Mouse (Mus musculus) central nervous system, embryonic 18 days (tissue): Measurements from ENCODE around the gene Elk3. TPM values are rescaled to one million over a fixed set of nuclear protein-coding genes. Genes with fewer than 3 reads are reported as not detected.

Source experiments
- polyA plus RNA-seq: library from polyadenylated mRNA; depleted of rRNA; stranded (reverse); fragments of >200 nt; gene quantifications from 2 replicates; pipeline ENCODE4 v1.2.3, GENCODE M21; 2012; rRNA removed

Gene Elk3
- polyA plus RNA-seq, result 9.2 and 9.5 TPM in 2 replicates

DNA sequence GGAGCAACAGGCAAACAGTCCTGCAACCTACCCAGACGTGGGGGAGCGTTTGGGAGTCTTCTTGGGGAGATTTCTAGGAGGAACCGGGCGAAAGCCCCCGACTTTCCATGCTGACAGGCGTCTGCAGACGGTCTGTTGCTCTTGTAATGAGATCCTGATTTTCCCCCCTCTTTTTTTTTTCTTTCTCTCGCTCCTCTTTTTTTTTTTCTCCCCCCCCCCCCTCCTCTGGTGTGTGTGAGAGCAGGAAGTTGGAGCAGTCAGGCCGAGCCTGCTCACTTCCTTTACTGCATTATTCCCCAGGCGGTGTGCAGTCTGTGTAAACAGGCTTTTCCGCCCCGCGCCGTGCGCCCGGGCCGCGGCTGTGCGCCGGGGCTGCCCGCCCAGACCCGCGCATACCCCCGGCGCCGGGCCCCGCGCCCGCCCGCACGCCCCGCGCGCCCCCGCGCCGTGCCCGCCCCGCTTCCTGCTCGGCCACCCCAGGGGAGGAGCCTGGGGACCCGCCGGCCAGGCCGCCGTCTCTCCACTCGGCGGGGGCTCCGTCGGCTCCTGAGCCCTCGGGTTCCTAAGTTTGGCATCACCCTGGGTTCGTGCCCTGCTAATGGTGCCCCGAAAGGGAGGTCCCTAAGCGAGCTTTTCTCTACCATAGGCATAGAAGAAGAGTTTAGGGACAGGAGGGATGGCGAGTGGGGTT is at the start of gene Elk3:
Gene Elk3 (minus strand): TSS at position 415 of the 691 bp plus-strand sequence.

Other genes with a start within 250 kb of the Elk3 start
- 2.4 and 2.5 TPM in 2 replicates for gene Cfap54, start 229.5 kb downstream of the Elk3 start, polyA plus RNA-seq
- gene Cdk17, start 150.3 kb downstream of the Elk3 start, polyA plus RNA-seq, result 66.9 and 73.0 TPM in 2 replicates
- 82.2 and 88.5 TPM in 2 replicates for gene Lta4h, start 142.3 kb upstream of the Elk3 start, polyA plus RNA-seq
- gene Hal, start 177.6 kb upstream of the Elk3 start, polyA plus RNA-seq, result 0.05 and 0.12 TPM in 2 replicates
- 0.13 and 0.14 TPM in 2 replicates for gene Amdhd1, start 228.9 kb upstream of the Elk3 start, polyA plus RNA-seq
- gene Ccdc38, start 229.5 kb upstream of the Elk3 start, polyA plus RNA-seq, result 0.21 and 0.60 TPM in 2 replicates